Mouse (Mus musculus): ENCODE measurements around the gene Slc29a4. TPM values are rescaled to one million over a fixed set of nuclear protein-coding genes. Genes with fewer than 3 reads are reported as not detected.

The Slc29a4 gene
- polyA plus RNA-seq, 1 experiment = 2.6 TPM

GRCm38 (mm10) chr5:142771964-142772363 lies 79.7 kb downstream of the Slc29a4 start:
- Histone ChIP-seq H3K4me1 (ENCODE audit: control insufficient read depth, insufficient read depth, insufficient read length, low read length) (peaks cover 7% of the 10 kb centered on the region; the same call in 1 of the 2 replicates), H3K27me3 (ENCODE audit: control insufficient read depth, insufficient read depth, low read length) (no peaks in the 10 kb centered on the region), H3K36me3 (ENCODE audit: control insufficient read depth, insufficient read depth, low read length) (peaks cover 81% of the 10 kb centered on the region), H3K4me3 (ENCODE audit: low read depth, low read length) (no peak overlapping the region), H3K27ac (ENCODE audit: insufficient read depth, low read depth, low read length) (no peak overlapping the region)
- no peak for TF ChIP-seq POLR2A (IDR thresholded peaks at IDR 0.05; ENCODE audit: low read depth, low read length)
- TF ChIP-seq CTCF (IDR thresholded peaks at IDR 0.05; ENCODE audit: extremely low read depth, insufficient read length, insufficient replicate concordance, low read depth, low read length) = no peak
- 80% methylated on average over 15 of the region's 15 CpGs for WGBS

Other genes starting within 250 kb of the Slc29a4 start
- gene Ap5z1, start 228.6 kb upstream of the Slc29a4 start, polyA plus RNA-seq (2012; rRNA removed) = 15.0 and 37.6 TPM in 2 replicates
- not detected in 2 replicates for gene Papolb, start 162.4 kb upstream of the Slc29a4 start, polyA plus RNA-seq (2012; rRNA removed)
- gene Radil, start 141.4 kb upstream of the Slc29a4 start, polyA plus RNA-seq (2012; rRNA removed) = 0.82 and 0.98 TPM in 2 replicates
- gene Mmd2, start 83.7 kb upstream of the Slc29a4 start, polyA plus RNA-seq (2012; rRNA removed) = 0.13 and 0.20 TPM in 2 replicates
- 22.5 and 38.9 TPM in 2 replicates for gene Wipi2, start 64.8 kb upstream of the Slc29a4 start, polyA plus RNA-seq (2012; rRNA removed)
- 38.6 and 108 TPM in 2 replicates for gene Tnrc18, start 125.2 kb downstream of the Slc29a4 start, polyA plus RNA-seq (2012; rRNA removed)
- gene Fbxl18, start 202.9 kb downstream of the Slc29a4 start, polyA plus RNA-seq (2012; rRNA removed) = 17.0 and 28.4 TPM in 2 replicates
- 4,701 and 11,894 TPM in 2 replicates for gene Actb, start 214.2 kb downstream of the Slc29a4 start, polyA plus RNA-seq (2012; rRNA removed)